Mouse (Mus musculus) stomach, embryonic 15.5 days (tissue): ENCODE results near the gene Hist2h2be. TPM values are rescaled to one million over a fixed set of nuclear protein-coding genes. Genes with fewer than 3 reads are reported as not detected.

Experiments used
- ATAC-seq: fragments of 200-750 bp; cut with Nextera tagmentation; 2 replicates; pipeline ENCODE4 v1.8.0; 2017; ENCODE audit warnings: low read depth, moderate number of reproducible peaks, moderate TSS enrichment; ENCODE audit not compliant: insufficient read depth, low FRiP score
- H3K27ac ChIP-seq: fragments of 300-500 bp; sonication (generic); 2 replicates; pipeline ENCODE4 v1.5.1; 2015; ENCODE audit warnings: mild to moderate bottlenecking, inconsistent platforms
- H3K27me3 ChIP-seq: fragments of 300-500 bp; sonication (generic); replicated peaks from 2 replicates; pipeline ENCODE4 v1.6.1; 2015; ENCODE audit warnings: inconsistent platforms
- H3K36me3 ChIP-seq: fragments of 300-500 bp; sonication (generic); 2 replicates; pipeline ENCODE4 v1.6.1; 2015; ENCODE audit warnings: inconsistent platforms
- H3K4me1 ChIP-seq: fragments of 300-500 bp; sonication (generic); 2 replicates; pipeline ENCODE4 v1.6.1; 2015; ENCODE audit warnings: inconsistent platforms
- H3K4me2 ChIP-seq: fragments of 300-500 bp; sonication (generic); 2 replicates; pipeline ENCODE4 v1.6.1; 2015; ENCODE audit warnings: mild to moderate bottlenecking, inconsistent platforms
- H3K4me3 ChIP-seq: fragments of 300-500 bp; sonication (generic); replicated peaks from 2 replicates; pipeline ENCODE4 v1.5.1; 2015; ENCODE audit warnings: inconsistent platforms
- H3K9ac ChIP-seq: fragments of 300-500 bp; sonication (generic); 2 replicates; pipeline ENCODE4 v1.6.1; 2015; ENCODE audit warnings: inconsistent platforms
- H3K9me3 ChIP-seq: fragments of 300-500 bp; sonication (generic); 2 replicates; pipeline ENCODE4 v1.6.1; 2016; ENCODE audit warnings: inconsistent platforms
- WGBS: fragments of 180-500 bp; shearing (Covaris S2); methylation state at CpG from one replicate; pipeline ENCODE4 v1.1.7; 2015; 5-methylcytosine and 5-hydroxymethylcytosine counted together
- polyA plus RNA-seq: library from polyadenylated mRNA; unstranded; fragments of >200 nt; fragmentation: Nextera tagmentation; extraction: Ambion mirVana; gene quantifications from 2 replicates; pipeline ENCODE4 v1.2.1, GENCODE M21; 2015

Hist2h2be gene
- polyA plus RNA-seq, 1 experiment from 2014 or later, result 8.0 TPM

GRCm38 (mm10) chr3:96257190-96257589 lies 36.3 kb downstream of the Hist2h2be start:
- 63% methylated on average over 3 of the region's 3 CpGs for WGBS
- Histone ChIP-seq H3K4me1 (peaks cover 10% of the 10 kb centered on the region), H3K4me3 (no peak overlapping the region), H3K27ac (no peak overlapping the region), H3K4me2 (no peak overlapping the region), H3K9ac (no peak overlapping the region), H3K36me3 (no peaks in the 10 kb centered on the region), H3K27me3 (no peaks in the 10 kb centered on the region), H3K9me3 (no peaks in the 10 kb centered on the region)
- no peak for ATAC-seq

- 91% methylated on average over 5 of the region's 5 CpGs for WGBS
- no peaks in the 10 kb centered on the region for H3K36me3 ChIP-seq
- no peak overlapping the region for H3K4me3 ChIP-seq
- no peak for ATAC-seq
- no peaks in the 10 kb centered on the region for H3K9me3 ChIP-seq
- H3K4me2 ChIP-seq, result no peak overlapping the region
- peaks cover 15% of the 10 kb centered on the region for H3K4me1 ChIP-seq
- H3K9ac ChIP-seq, result no peak overlapping the region
- H3K27me3 ChIP-seq, result no peaks in the 10 kb centered on the region
- no peak overlapping the region for H3K27ac ChIP-seq
These were observed 39.3 kb downstream of the Hist2h2be start for GRCm38 (mm10) chr3:96260220-96260619.

- 55% methylated on average over 3 of the region's 3 CpGs for WGBS
- no peaks in the 10 kb centered on the region for H3K36me3 ChIP-seq
- H3K9ac ChIP-seq, result peak overlapping the region; percentile 66; the same call in 1 of the 2 replicates
- no peak for ATAC-seq
- no peaks in the 10 kb centered on the region for H3K27me3 ChIP-seq
- peaks cover 10% of the 10 kb centered on the region for H3K4me1 ChIP-seq
- H3K4me3 ChIP-seq, result peak overlapping the region; percentile 64; the same call in 1 of the 2 replicates
- H3K27ac ChIP-seq, result peak overlapping the region; percentile 99
- H3K4me2 ChIP-seq, result peak overlapping the region; percentile 73
- H3K9me3 ChIP-seq, result no peaks in the 10 kb centered on the region
These were observed 40.7 kb downstream of the Hist2h2be start for GRCm38 (mm10) chr3:96261623-96262022.

GRCm38 (mm10) chr3:96262216-96262875 lies 41.4 kb downstream of the Hist2h2be start:
- Histone ChIP-seq H3K36me3 (no peaks in the 10 kb centered on the region), H3K4me1 (peaks cover 13% of the 10 kb centered on the region), H3K27ac (peak overlapping the region; percentile 99), H3K9me3 (no peaks in the 10 kb centered on the region), H3K9ac (peak overlapping the region; percentile 66), H3K27me3 (no peaks in the 10 kb centered on the region), H3K4me3 (peak overlapping the region; percentile 64), H3K4me2 (peak overlapping the region; percentile 73)
- WGBS, result under 1% methylated on average over 19 of the region's 19 CpGs
- peak; percentile 77 for ATAC-seq

GRCm38 (mm10) chr3:96262979-96263550 lies 42.1 kb downstream of the Hist2h2be start, which contains the start of gene Hist2h4:
Gene Hist2h4, minus strand, starts transcription at chr3:96263311.
- peaks cover 13% of the 10 kb centered on the region for H3K4me1 ChIP-seq
- H3K36me3 ChIP-seq, result no peaks in the 10 kb centered on the region
- ATAC-seq, result peak; percentile 90
- H3K4me2 ChIP-seq, result peak within 1 kb of the TSS; percentile 73
- no peaks in the 10 kb centered on the region for H3K27me3 ChIP-seq
- H3K9ac ChIP-seq, result peak within 1 kb of the TSS; percentile 66
- 1% methylated on average over 40 of the region's 40 CpGs for WGBS
- H3K27ac ChIP-seq, result peak within 1 kb of the TSS; percentile 99
- peak within 1 kb of the TSS; percentile 64 for H3K4me3 ChIP-seq
- no peaks in the 10 kb centered on the region for H3K9me3 ChIP-seq

GRCm38 (mm10) chr3:96263558-96264403 lies 42.9 kb downstream of the Hist2h2be start:
- ATAC-seq, result no peak
- H3K36me3 ChIP-seq, result no peaks in the 10 kb centered on the region
- H3K4me3 ChIP-seq, result peak overlapping the region; percentile 64
- H3K9ac ChIP-seq, result peak overlapping the region; percentile 41
- H3K27me3 ChIP-seq, result no peaks in the 10 kb centered on the region
- 6% methylated on average over 27 of the region's 27 CpGs for WGBS
- H3K27ac ChIP-seq, result peak overlapping the region; percentile 99
- peak overlapping the region; percentile 59 for H3K4me2 ChIP-seq
- H3K9me3 ChIP-seq, result no peaks in the 10 kb centered on the region
- H3K4me1 ChIP-seq, result peaks cover 13% of the 10 kb centered on the region

GRCm38 (mm10) chr3:96264404-96264949 lies 43.6 kb downstream of the Hist2h2be start:
- H3K4me1 ChIP-seq, result peaks cover 13% of the 10 kb centered on the region
- peak overlapping the region; percentile 64; the same call in 1 of the 2 replicates for H3K4me3 ChIP-seq
- no peaks in the 10 kb centered on the region for H3K36me3 ChIP-seq
- WGBS, result 74% methylated on average over 7 of the region's 7 CpGs
- ATAC-seq, result no peak
- no peaks in the 10 kb centered on the region for H3K27me3 ChIP-seq
- no peak overlapping the region for H3K9ac ChIP-seq
- H3K9me3 ChIP-seq, result no peaks in the 10 kb centered on the region
- H3K27ac ChIP-seq, result peak overlapping the region; percentile 99
- H3K4me2 ChIP-seq, result peak overlapping the region; percentile 59

GRCm38 (mm10) chr3:96266132-96266710 lies 45.3 kb downstream of the Hist2h2be start:
- Histone ChIP-seq H3K4me3 (no peak overlapping the region), H3K27me3 (no peaks in the 10 kb centered on the region), H3K4me2 (no peak overlapping the region), H3K27ac (no peak overlapping the region), H3K4me1 (peaks cover 13% of the 10 kb centered on the region), H3K9ac (no peak overlapping the region), H3K36me3 (no peaks in the 10 kb centered on the region), H3K9me3 (no peaks in the 10 kb centered on the region)
- ATAC-seq, result no peak
- WGBS, result 80% methylated on average over 8 of the region's 8 CpGs

GRCm38 (mm10) chr3:96267541-96267940 lies 46.6 kb downstream of the Hist2h2be start:
- Histone ChIP-seq H3K4me3 (no peak overlapping the region), H3K9me3 (no peaks in the 10 kb centered on the region), H3K4me1 (peaks cover 7% of the 10 kb centered on the region), H3K4me2 (peak overlapping the region; percentile 60), H3K27ac (peak overlapping the region; percentile 97), H3K9ac (no peak overlapping the region), H3K36me3 (no peaks in the 10 kb centered on the region), H3K27me3 (no peaks in the 10 kb centered on the region)
- WGBS, result 67% methylated on average over 4 of the region's 4 CpGs
- no peak for ATAC-seq

GRCm38 (mm10) chr3:96268051-96268775 lies 47.3 kb downstream of the Hist2h2be start, which contains the start of gene Hist2h3b:
Gene Hist2h3b, plus strand, starts transcription at chr3:96268654.
- Histone ChIP-seq H3K27ac (peak within 1 kb of the TSS; percentile 98), H3K9me3 (no peaks in the 10 kb centered on the region), H3K4me3 (peak within 1 kb of the TSS; percentile 45), H3K9ac (peak within 1 kb of the TSS; percentile 0; the same call in 1 of the 2 replicates), H3K36me3 (no peaks in the 10 kb centered on the region), H3K4me2 (peak within 1 kb of the TSS; percentile 65), H3K27me3 (no peaks in the 10 kb centered on the region), H3K4me1 (peaks cover 7% of the 10 kb centered on the region)
- ATAC-seq, result peak; percentile 62
- 13% methylated on average over 30 of the region's 30 CpGs for WGBS
